Mouse (Mus musculus) ZHBTc4 (cell line): ENCODE results near the gene Arglu1.

Experiments used
- DNase-seq: peaks from one replicate; pipeline ENCODE4 v3.0.0-alpha.2; 2011; ENCODE audit warnings: low read depth, low spot score

Gene Arglu1

DNA sequence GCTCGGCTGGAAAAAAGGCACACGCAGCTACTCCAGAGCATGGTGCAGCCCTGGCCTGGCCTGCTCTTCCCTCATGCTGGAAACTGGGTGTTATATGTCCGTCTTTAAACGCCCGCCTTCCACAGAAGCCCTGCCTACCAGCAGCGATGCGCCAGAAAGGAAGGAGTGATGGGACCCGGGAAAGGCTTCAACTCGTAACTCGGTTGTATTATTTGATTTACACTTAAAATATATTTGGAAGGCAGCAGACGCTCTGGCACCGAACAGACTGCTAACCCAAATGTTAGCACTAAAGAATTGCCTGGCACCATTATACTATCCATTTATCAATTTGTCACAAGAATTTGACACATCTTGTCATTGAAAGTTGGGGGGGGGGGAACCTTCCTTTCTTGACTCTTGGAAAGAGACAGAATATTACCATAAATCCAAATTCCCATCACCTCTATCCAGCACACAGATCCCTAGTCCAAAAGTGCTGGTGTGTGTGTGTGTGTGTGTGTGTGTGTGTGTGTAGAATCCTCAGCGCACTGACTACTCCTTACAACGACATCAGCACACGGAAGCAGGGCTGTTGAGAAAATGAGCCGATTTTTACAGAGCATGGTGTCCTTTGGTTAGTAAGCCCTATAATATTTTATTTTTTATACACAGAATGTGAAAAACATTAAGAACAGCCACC, 68.9 kb downstream of the Arglu1 start:
- no peak for DNase-seq

DNA sequence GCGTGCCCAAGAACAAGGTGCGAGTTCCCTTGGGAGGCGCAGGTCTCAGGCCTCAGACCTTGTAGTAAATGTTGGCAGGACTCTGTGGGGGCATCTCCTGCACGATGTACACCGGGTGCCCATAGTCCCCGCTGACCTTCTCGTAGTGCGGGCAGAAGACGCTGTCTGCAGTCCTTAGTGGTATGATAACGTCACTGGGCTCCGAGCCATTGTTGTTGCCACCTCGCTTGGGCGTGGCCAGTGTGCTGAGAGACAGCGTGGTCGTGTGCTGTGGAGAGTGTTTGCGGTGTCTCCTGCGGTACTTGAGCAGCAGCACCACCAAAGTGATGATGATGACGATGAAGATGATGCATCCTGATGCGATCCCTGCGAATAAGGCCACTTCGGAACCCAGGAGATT, 69.8 kb downstream of the Arglu1 start:
- DNase-seq = peak; percentile 44

DNA sequence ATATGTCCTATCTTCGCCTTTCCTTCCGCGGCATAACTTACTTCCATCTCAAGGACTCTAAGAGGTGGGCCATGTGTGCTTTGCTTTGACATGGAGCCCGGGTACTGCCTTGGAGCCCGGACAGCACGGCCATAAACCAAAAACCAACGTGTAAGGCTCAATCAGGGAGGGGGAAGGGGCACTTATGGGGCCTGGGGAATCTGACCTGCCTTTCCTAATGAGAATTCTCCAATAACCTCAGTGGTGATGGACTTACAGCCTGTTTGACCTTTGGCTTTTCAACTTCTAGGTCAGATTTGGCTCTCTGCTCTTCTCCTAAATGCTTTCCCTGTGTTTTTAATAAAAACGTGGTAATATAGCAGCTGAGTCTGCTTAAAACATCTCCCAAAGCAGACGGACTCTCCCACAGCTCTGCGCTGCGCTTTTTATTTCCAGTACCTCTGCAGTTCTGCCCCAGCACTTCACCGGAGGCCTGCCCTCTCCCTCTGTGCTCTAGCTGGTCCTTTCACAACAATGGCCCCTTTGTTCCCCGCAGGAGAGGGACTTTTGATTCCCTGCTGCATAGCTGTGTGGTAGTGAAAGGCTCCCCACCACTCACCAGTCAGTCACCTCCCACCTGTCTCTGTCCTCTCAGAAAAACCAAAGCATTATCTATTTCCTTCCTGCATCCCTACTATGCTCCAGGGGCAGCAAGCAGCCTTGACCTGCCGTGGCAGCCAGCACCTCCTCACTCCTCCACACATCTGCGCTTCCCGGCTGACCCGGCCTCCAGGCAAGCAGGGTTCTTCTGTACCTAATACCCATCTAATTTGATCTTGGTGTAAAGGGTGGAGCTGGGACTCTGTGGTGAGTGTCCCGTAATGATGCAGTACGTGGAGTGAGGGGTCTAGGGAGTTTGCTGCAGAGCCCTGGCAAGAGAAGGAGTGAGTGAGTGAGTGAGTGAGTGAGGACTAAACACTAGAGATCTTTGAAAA, 70.8 kb downstream of the Arglu1 start:
- DNase-seq = peak; percentile 43
